Mouse (Mus musculus): ENCODE measurements around the gene Usp49. TPM values are rescaled to one million over a fixed set of nuclear protein-coding genes. Genes with fewer than 3 reads are reported as not detected.

The Usp49 gene
- polyA plus RNA-seq, 1 experiment from 2014 or later, result 3.0 TPM

DNA sequence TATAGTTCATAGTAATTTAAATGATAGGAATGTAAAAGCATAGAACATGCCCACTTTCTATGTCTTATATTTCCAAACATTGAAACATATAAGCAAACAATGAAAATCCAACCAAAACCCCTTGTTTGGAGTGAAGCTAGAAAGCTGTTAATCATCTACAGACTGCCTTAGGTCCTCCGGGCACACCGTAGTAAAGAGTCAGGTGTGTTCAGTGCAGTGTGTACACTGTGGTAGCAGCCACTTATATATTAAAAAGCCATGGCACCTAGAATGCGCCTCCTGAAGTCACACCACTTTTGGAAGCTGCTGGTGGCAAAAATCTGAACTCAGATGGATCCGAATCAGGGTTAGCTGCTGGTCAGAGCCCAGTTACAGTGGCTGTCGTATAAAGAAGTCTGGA, 47.7 kb downstream of the Usp49 start:
- WGBS, result 92% methylated on average over 5 of the region's 5 CpGs
- Histone ChIP-seq H3K36me3 (ENCODE audit: control insufficient read depth, insufficient read depth, low read length) (peaks cover 71% of the 10 kb centered on the region), H3K9ac (ENCODE audit: low read length) (no peak overlapping the region), H3K4me3 (ENCODE audit: control insufficient read depth in 1 of 2, insufficient read depth in 1 of 2, low read depth in 1 of 2, low read length in 2 of 2) (no peak overlapping the region), H3K4me1 (ENCODE audit: control insufficient read depth in 2 of 2, insufficient read depth in 2 of 2, low read length in 2 of 2) (no peaks in the 10 kb centered on the region), H3K9me3 (ENCODE audit: control insufficient read depth, low read length) (no peaks in the 10 kb centered on the region), H3K27me3 (ENCODE audit: control insufficient read depth, insufficient read depth, low read length) (no peaks in the 10 kb centered on the region), H3K27ac (replicated peaks in 1 of 2; ENCODE audit: control insufficient read depth in 1 of 2, insufficient read depth in 1 of 2, low read depth in 2 of 2, low read length in 2 of 2) (no peak overlapping the region), H3K4me2 (ENCODE audit: low read length) (no peak overlapping the region)
- no peak for ATAC-seq (ENCODE audit: insufficient number of reproducible peaks, insufficient read depth, low FRiP score, low read depth)

DNA sequence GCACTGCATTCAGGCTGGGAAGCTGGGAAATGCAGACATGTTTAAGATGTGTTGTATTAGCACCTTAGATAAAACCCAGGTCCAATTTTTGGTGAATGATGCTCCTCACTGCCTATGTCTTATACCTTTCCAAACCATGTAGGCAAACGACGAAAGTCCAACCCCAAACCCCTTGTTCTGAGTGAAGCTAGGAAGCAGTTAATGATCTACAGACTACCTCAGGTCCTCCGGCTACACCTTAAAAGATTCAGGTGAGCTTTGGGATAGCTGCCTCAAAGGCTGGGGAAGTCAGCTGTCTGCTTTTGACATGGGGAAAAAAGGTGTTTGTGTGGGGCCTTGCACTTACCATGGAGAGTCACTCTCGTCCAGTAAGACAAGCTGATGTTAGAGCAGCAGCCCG, 48.2 kb downstream of the Usp49 start:
- H3K9me3 ChIP-seq (ENCODE audit: control insufficient read depth, low read length), result no peaks in the 10 kb centered on the region

DNA sequence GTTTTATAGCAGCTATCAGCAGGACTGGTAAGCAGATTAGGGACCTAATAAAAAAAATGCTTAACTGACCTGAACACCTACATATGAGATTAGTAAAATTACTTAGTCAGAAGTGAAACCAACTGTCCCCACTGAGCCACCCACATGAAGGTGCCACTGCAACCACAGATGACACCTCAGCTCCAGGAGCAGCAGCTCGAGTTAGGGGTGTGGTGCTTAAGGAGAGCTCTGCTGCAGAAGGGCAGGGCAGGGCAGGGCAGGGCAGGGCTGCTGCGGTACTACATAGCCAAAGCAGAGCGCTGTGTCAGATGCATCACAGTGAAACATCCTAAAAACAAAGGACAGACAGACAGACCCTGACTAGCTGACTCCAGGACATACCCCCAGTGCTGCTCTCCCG, 52.3 kb downstream of the Usp49 start:
- no peak for ATAC-seq (ENCODE audit: insufficient number of reproducible peaks, insufficient read depth, low FRiP score, low read depth)
- no peak overlapping the region for H3K4me2 ChIP-seq (ENCODE audit: low read length)
- H3K4me3 ChIP-seq (ENCODE audit: control insufficient read depth in 1 of 2, insufficient read depth in 1 of 2, low read depth in 1 of 2, low read length in 2 of 2), result no peak overlapping the region
- no peaks in the 10 kb centered on the region for H3K27me3 ChIP-seq (ENCODE audit: control insufficient read depth, insufficient read depth, low read length)
- 83% methylated on average over 4 of the region's 4 CpGs for WGBS
- no peaks in the 10 kb centered on the region for H3K9me3 ChIP-seq (ENCODE audit: control insufficient read depth, low read length)
- H3K9ac ChIP-seq (ENCODE audit: low read length), result no peak overlapping the region
- peaks cover 4 to 8% of the 10 kb centered on the region in 2 experiments; a peak in 2 of 4 replicates for H3K4me1 ChIP-seq (ENCODE audit: control insufficient read depth in 2 of 2, insufficient read depth in 2 of 2, low read length in 2 of 2)
- H3K27ac ChIP-seq (replicated peaks in 1 of 2; ENCODE audit: control insufficient read depth in 1 of 2, insufficient read depth in 1 of 2, low read depth in 2 of 2, low read length in 2 of 2), result no peak overlapping the region
- H3K36me3 ChIP-seq (ENCODE audit: control insufficient read depth, insufficient read depth, low read length), result peaks cover 86% of the 10 kb centered on the region

More for the DNA sequence above, 48.2 kb downstream of the Usp49 start:
- Histone ChIP-seq H3K4me3 (ENCODE audit: control insufficient read depth in 1 of 2, insufficient read depth in 1 of 2, low read depth in 1 of 2, low read length in 2 of 2) (no peak overlapping the region), H3K27ac (replicated peaks in 1 of 2; ENCODE audit: control insufficient read depth in 1 of 2, insufficient read depth in 1 of 2, low read depth in 2 of 2, low read length in 2 of 2) (no peak overlapping the region), H3K4me1 (ENCODE audit: control insufficient read depth in 2 of 2, insufficient read depth in 2 of 2, low read length in 2 of 2) (no peaks in the 10 kb centered on the region), H3K9ac (ENCODE audit: low read length) (no peak overlapping the region), H3K36me3 (ENCODE audit: control insufficient read depth, insufficient read depth, low read length) (peaks cover 75% of the 10 kb centered on the region), H3K4me2 (ENCODE audit: low read length) (no peak overlapping the region), H3K27me3 (ENCODE audit: control insufficient read depth, insufficient read depth, low read length) (no peaks in the 10 kb centered on the region)
- WGBS, result 85% methylated on average over 5 of the region's 5 CpGs
- no peak for ATAC-seq (ENCODE audit: insufficient number of reproducible peaks, insufficient read depth, low FRiP score, low read depth)

DNA sequence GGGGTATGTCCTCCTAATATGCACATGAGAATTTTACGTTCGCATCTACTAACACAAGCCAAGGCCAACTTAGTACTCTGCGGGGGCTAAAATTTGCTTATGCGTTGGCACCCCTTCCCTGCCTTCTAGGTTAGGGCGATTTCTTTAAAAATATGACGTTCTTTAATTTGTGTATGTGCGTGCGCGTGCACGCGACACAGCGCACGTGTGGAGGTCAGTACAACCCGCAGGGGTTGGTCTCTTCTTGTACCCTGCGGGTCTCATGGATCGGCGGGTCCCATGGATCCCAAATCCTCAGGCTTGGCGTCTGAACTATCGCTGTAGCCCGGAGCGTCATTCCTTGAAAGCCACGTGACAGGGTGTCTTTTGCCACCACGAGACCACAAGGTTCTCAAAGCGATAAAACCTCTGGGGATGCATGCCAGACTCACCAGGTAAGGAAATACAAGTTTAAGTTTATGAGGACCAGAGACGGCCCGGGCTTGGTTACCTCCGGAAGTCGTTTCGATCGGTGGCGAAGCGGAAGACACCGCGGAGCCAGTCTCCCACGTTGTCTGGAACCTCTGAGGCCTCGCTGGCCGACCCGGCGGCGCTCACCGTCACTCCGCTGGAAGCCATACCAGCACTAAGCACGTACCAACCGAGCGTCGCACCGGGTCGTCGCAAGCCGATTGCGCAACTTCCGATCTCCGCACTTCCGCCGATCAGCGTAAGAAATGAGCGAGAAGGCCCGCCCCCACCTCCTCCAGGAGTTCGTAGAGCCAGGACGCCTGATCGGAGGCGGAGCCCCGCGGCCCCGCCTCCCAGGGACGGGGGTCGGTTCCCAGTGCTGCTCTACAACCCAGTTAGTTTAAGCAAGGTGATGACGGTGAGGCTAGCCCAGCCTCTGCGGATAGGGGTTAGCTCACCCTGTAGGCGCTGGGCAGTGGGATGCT, 57.2 kb downstream of the Usp49 start:
- WGBS, result under 1% methylated on average over 70 of the region's 70 CpGs
- peak; percentile 79 for ATAC-seq (ENCODE audit: insufficient number of reproducible peaks, insufficient read depth, low FRiP score, low read depth)
- Histone ChIP-seq H3K27ac (replicated peaks in 1 of 2; ENCODE audit: control insufficient read depth in 1 of 2, insufficient read depth in 1 of 2, low read depth in 2 of 2, low read length in 2 of 2) (peak overlapping the region; percentile 61 to 76), H3K4me3 (ENCODE audit: control insufficient read depth in 1 of 2, insufficient read depth in 1 of 2, low read depth in 1 of 2, low read length in 2 of 2) (peak overlapping the region; percentile 83 to 84), H3K9me3 (ENCODE audit: control insufficient read depth, low read length) (no peaks in the 10 kb centered on the region), H3K36me3 (ENCODE audit: control insufficient read depth, insufficient read depth, low read length) (peaks cover 40% of the 10 kb centered on the region), H3K9ac (ENCODE audit: low read length) (peak overlapping the region; percentile 88), H3K4me1 (ENCODE audit: control insufficient read depth in 2 of 2, insufficient read depth in 2 of 2, low read length in 2 of 2) (peaks cover 4 to 13% of the 10 kb centered on the region in 2 experiments; a peak in 3 of 4 replicates), H3K27me3 (ENCODE audit: control insufficient read depth, insufficient read depth, low read length) (0 out of 2 replicates have a peak, but pooled peaks cover 3% of the 10 kb centered on the region), H3K4me2 (ENCODE audit: low read length) (peak overlapping the region; percentile 90)

DNA sequence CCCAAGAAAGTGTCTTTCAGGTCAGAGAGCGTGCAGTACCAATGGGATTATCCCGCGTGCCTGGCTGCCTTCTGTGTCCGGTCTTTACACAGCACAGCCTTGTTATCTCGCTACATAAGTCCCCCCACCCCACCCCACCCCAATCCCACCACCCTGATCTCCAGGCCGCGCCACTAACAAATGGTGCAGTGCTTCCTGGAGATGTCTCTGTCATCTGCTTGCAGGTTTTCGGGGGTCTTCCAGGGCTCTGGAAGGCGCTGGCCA, 57.8 kb downstream of the Usp49 start, which contains the start of gene Tomm6:
Gene Tomm6, minus strand, starts transcription at position 43 of the 264 bp plus-strand sequence.
- Histone ChIP-seq H3K9ac (ENCODE audit: low read length) (peak within 1 kb of the TSS; percentile 88), H3K4me2 (ENCODE audit: low read length) (peak within 1 kb of the TSS; percentile 90), H3K27me3 (ENCODE audit: control insufficient read depth, insufficient read depth, low read length) (0 out of 2 replicates have a peak, but pooled peaks cover 3% of the 10 kb centered on the region), H3K4me3 (ENCODE audit: control insufficient read depth in 1 of 2, insufficient read depth in 1 of 2, low read depth in 1 of 2, low read length in 2 of 2) (peak within 1 kb of the TSS; percentile 83 to 84), H3K36me3 (ENCODE audit: control insufficient read depth, insufficient read depth, low read length) (peaks cover 35% of the 10 kb centered on the region), H3K27ac (replicated peaks in 1 of 2; ENCODE audit: control insufficient read depth in 1 of 2, insufficient read depth in 1 of 2, low read depth in 2 of 2, low read length in 2 of 2) (peak within 1 kb of the TSS; percentile 61 to 76), H3K4me1 (ENCODE audit: control insufficient read depth in 2 of 2, insufficient read depth in 2 of 2, low read length in 2 of 2) (peaks cover 4 to 13% of the 10 kb centered on the region in 2 experiments; a peak in 3 of 4 replicates), H3K9me3 (ENCODE audit: control insufficient read depth, low read length) (no peaks in the 10 kb centered on the region)
- ATAC-seq (ENCODE audit: insufficient number of reproducible peaks, insufficient read depth, low FRiP score, low read depth), result no peak; the same call in 1 of the 2 replicates
- WGBS, result under 1% methylated on average over 9 of the region's 9 CpGs

DNA sequence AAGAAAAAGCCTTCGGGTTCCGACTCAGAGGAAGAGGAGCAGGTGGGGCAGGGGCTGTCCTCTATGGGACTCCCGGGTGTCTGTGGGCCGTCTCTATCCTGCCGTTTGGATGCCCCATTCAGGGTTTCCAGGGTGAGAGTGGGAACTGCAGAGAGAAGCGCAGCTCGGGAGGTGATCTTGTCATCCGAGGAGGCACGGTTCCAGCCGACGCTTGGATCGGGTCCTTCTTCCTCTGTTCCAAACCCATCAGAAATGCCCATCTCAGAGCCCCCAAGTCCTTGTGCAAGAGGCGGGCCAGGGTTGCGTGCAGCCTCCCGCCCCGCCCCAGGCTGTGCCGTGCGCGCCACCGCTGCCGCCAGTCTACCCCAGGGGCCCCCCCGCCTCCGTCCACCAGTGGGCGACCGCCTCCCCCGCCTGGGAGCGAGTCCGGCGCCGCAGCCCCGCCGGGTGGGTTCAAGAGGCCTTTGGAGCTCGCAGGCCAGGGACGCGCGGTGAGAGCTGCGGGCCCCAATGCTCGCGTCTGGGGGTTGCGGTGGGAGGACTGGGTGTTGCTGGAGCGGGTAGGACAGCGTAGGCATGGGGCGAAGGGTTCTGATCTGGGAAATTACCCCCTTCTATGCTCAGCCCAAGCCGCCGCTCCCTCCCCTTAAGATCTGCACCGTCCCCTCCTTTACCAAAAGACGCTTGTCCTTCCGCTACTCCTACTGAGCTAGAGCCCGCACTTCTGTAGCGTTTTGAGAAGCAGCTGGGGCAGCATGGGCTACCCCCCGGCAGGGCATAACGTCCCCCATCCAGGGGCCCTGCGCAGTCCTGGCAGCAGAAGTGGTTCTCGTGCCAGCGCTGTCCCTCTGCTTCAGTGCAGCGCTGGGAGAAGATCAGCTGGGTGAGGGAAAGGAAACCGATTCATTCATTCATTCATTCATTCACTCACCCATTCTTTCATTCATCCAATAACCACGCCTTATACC, 58.4 kb downstream of the Usp49 start, which contains the start of gene Frs3:
Gene Frs3, plus strand, starts transcription at position 423 of the 968 bp plus-strand sequence.
- WGBS, result 1% methylated on average over 58 of the region's 58 CpGs

DNA sequence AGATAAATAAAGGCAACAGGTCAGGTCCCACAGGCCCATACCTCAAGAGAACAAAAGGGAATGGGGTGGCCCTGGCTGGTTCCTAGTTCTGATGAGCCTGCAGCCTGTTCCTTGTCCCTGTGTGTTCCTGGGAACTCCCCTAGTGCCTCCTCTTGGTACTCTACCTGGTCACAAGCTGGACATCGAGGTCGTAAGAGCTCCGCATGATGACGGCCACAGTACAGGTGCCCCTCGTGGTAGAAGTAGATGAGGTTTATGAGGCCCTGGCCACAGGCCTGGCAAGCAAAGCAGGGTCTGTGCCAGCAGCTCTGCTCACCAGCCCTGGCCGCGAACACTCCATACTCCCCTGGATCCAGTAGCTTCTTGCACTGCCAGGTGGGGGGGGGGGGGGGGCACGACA, 59.4 kb downstream of the Usp49 start:
- no peak for ATAC-seq (ENCODE audit: insufficient number of reproducible peaks, insufficient read depth, low FRiP score, low read depth)
- no peaks in the 10 kb centered on the region for H3K9me3 ChIP-seq (ENCODE audit: control insufficient read depth, low read length)
- no peak overlapping the region for H3K9ac ChIP-seq (ENCODE audit: low read length)
- no peak overlapping the region for H3K4me3 ChIP-seq (ENCODE audit: control insufficient read depth in 1 of 2, insufficient read depth in 1 of 2, low read depth in 1 of 2, low read length in 2 of 2)
- 0 out of 2 replicates have a peak, but pooled peaks cover 3% of the 10 kb centered on the region for H3K27me3 ChIP-seq (ENCODE audit: control insufficient read depth, insufficient read depth, low read length)
- peak overlapping the region; percentile 90; the same call in 1 of the 2 replicates for H3K4me2 ChIP-seq (ENCODE audit: low read length)
- H3K27ac ChIP-seq (replicated peaks in 1 of 2; ENCODE audit: control insufficient read depth in 1 of 2, insufficient read depth in 1 of 2, low read depth in 2 of 2, low read length in 2 of 2), result no peak overlapping the region
- 71% methylated on average over 8 of the region's 8 CpGs for WGBS
- H3K4me1 ChIP-seq (ENCODE audit: control insufficient read depth in 2 of 2, insufficient read depth in 2 of 2, low read length in 2 of 2), result peaks cover 8 to 20% of the 10 kb centered on the region in 2 experiments
- peaks cover 19% of the 10 kb centered on the region for H3K36me3 ChIP-seq (ENCODE audit: control insufficient read depth, insufficient read depth, low read length)

More for the DNA sequence above, 58.4 kb downstream of the Usp49 start, which contains the start of gene Frs3:
- peak within 1 kb of the TSS; percentile 83 to 84 for H3K4me3 ChIP-seq (ENCODE audit: control insufficient read depth in 1 of 2, insufficient read depth in 1 of 2, low read depth in 1 of 2, low read length in 2 of 2)
- H3K9me3 ChIP-seq (ENCODE audit: control insufficient read depth, low read length), result no peaks in the 10 kb centered on the region
- ATAC-seq (ENCODE audit: insufficient number of reproducible peaks, insufficient read depth, low FRiP score, low read depth), result peak; percentile 64
- peaks cover 29% of the 10 kb centered on the region for H3K36me3 ChIP-seq (ENCODE audit: control insufficient read depth, insufficient read depth, low read length)
- 0 out of 2 replicates have a peak, but pooled peaks cover 3% of the 10 kb centered on the region for H3K27me3 ChIP-seq (ENCODE audit: control insufficient read depth, insufficient read depth, low read length)
- H3K27ac ChIP-seq (replicated peaks in 1 of 2; ENCODE audit: control insufficient read depth in 1 of 2, insufficient read depth in 1 of 2, low read depth in 2 of 2, low read length in 2 of 2), result peak within 1 kb of the TSS; percentile 61 to 76
- peak within 1 kb of the TSS; percentile 88 for H3K9ac ChIP-seq (ENCODE audit: low read length)
- peaks cover 4 to 14% of the 10 kb centered on the region in 2 experiments for H3K4me1 ChIP-seq (ENCODE audit: control insufficient read depth in 2 of 2, insufficient read depth in 2 of 2, low read length in 2 of 2)
- H3K4me2 ChIP-seq (ENCODE audit: low read length), result peak within 1 kb of the TSS; percentile 90

Data from heart, embryonic 14.5 days (tissue).